Mouse (Mus musculus) heart, adult 2 months (tissue): ENCODE results near the gene Gnao1. TPM values are rescaled to one million over a fixed set of nuclear protein-coding genes. Genes with fewer than 3 reads are reported as not detected.

Experiments used
- DNase-seq, 2 experiments: peaks; one replicate each; pipeline ENCODE4 v3.0.0; 2021
- H3K27ac ChIP-seq: fragments of 200-600 bp; 2 replicates; pipeline ENCODE4 v1.8.1; 2022
- H3K27me3 ChIP-seq: fragments of 200-500 bp; 2 replicates; pipeline ENCODE4 v1.6.1; 2012; ENCODE audit warnings: mild to moderate bottlenecking, low read length, inconsistent platforms, mixed read lengths; ENCODE audit not compliant: control insufficient read depth, insufficient read depth
- H3K36me3 ChIP-seq: fragments of 200-500 bp; 2 replicates; pipeline ENCODE4 v1.6.1; 2012; ENCODE audit warnings: low read length, inconsistent platforms; ENCODE audit not compliant: control insufficient read depth, insufficient read depth
- H3K4me1 ChIP-seq: fragments of 200-500 bp; 2 replicates; pipeline ENCODE4 v1.6.1; 2011; ENCODE audit warnings: low read length; ENCODE audit not compliant: control insufficient read depth, insufficient read depth
- H3K4me3 ChIP-seq: fragments of 200-600 bp; 2 replicates; pipeline ENCODE4 v1.8.1; 2022
- H3K79me2 ChIP-seq: fragments of 200-500 bp; replicated peaks from 2 replicates; pipeline ENCODE4 v1.6.1; 2012; ENCODE audit warnings: mild to moderate bottlenecking, inconsistent platforms, low read length, moderate library complexity, mixed read lengths; ENCODE audit not compliant: control insufficient read depth, insufficient read depth
- H3K9ac ChIP-seq: fragments of 200-500 bp; 2 replicates; pipeline ENCODE4 v1.6.1; 2012; ENCODE audit warnings: low read depth, mild to moderate bottlenecking, control low read depth, inconsistent platforms, low read length, mixed read lengths
- CTCF ChIP-seq: fragments of 200-600 bp; IDR thresholded peaks from 2 replicates; pipeline ENCODE4 v1.8.1; 2022; ENCODE audit warnings: antibody characterized with exemption, mild to moderate bottlenecking, moderate library complexity
- EP300 ChIP-seq: fragments of 200-500 bp; IDR thresholded peaks from 2 replicates; pipeline ENCODE4 v1.6.1; 2011; ENCODE audit warnings: low read depth, low read length, control low read depth; ENCODE audit not compliant: insufficient read depth
- POLR2A ChIP-seq: fragments of 200-500 bp; IDR thresholded peaks from 2 replicates; pipeline ENCODE4 v1.6.1; 2011; ENCODE audit warnings: mild to moderate bottlenecking, low read depth, low read length, control low read depth; ENCODE audit not compliant: insufficient read depth
- WGBS: fragments of 180-500 bp; shearing (Covaris S2); methylation state at CpG from one replicate; pipeline ENCODE4 v1.1.7; 2018; 5-methylcytosine and 5-hydroxymethylcytosine counted together
- intact Hi-C: fragments of 180-260 bp; cut with DNase I; formaldehyde crosslinking; loops from one replicate; pipeline ENCODE4 v1.15.1; 2025
- polyA plus RNA-seq: library from polyadenylated mRNA; depleted of rRNA; stranded (reverse); fragments of >200 nt; gene quantifications from 2 replicates; pipeline ENCODE4 v1.2.3, GENCODE M21; 2012
- total RNA-seq, 2 experiments: library from RNA; stranded (reverse); gene quantifications; 2 replicates each; pipeline ENCODE4 v1.2.3; 2021

The Gnao1 gene
- total and polyA plus RNA-seq, 3 experiments: 22.4 to 28.3 (median 23.7) TPM

- Histone ChIP-seq H3K27me3 (no peaks in the 10 kb centered on the region), H3K9ac (no peak overlapping the region), H3K4me3 (no peak overlapping the region), H3K79me2 (no peaks in the 10 kb centered on the region), H3K27ac (no peak overlapping the region), H3K4me1 (peaks cover 3% of the 10 kb centered on the region), H3K36me3 (no peaks in the 10 kb centered on the region)
- no peak for TF ChIP-seq POLR2A
- no peak for TF ChIP-seq CTCF
- TF ChIP-seq EP300: no peak
- no peak for DNase-seq
- WGBS: 82% methylated on average over 4 of the region's 4 CpGs
- intact Hi-C loops: no loop called here
Observed at GRCm38 (mm10) chr8:93860020-93860419, 50.3 kb downstream of the Gnao1 start.

GRCm38 (mm10) chr8:93864064-93864463, 54.3 kb downstream of the Gnao1 start:
- no peak overlapping the region for H3K4me3 ChIP-seq
- no peak overlapping the region for H3K27ac ChIP-seq
- H3K4me1 ChIP-seq: peaks cover 4% of the 10 kb centered on the region; the same call in 1 of the 2 replicates
- no peak for DNase-seq
- H3K9ac ChIP-seq: no peak overlapping the region
- no peaks in the 10 kb centered on the region for H3K36me3 ChIP-seq
- H3K27me3 ChIP-seq: no peaks in the 10 kb centered on the region
- TF ChIP-seq CTCF: no peak
- TF ChIP-seq POLR2A: no peak
- no peak for TF ChIP-seq EP300
- intact Hi-C loops: no loop called here
- 74% methylated on average over 7 of the region's 7 CpGs for WGBS
- no peaks in the 10 kb centered on the region for H3K79me2 ChIP-seq

- no peak for DNase-seq
- peaks cover 10% of the 10 kb centered on the region for H3K4me1 ChIP-seq
- intact Hi-C loops: no loop called here
- H3K27ac ChIP-seq: no peak overlapping the region
- no peak overlapping the region for H3K9ac ChIP-seq
- TF ChIP-seq POLR2A (no peak), CTCF (no peak), EP300 (no peak)
- 82% methylated on average over 7 of the region's 7 CpGs for WGBS
- no peak overlapping the region for H3K4me3 ChIP-seq
- H3K79me2 ChIP-seq: no peaks in the 10 kb centered on the region
- peaks cover 2% of the 10 kb centered on the region; the same call in 1 of the 2 replicates for H3K36me3 ChIP-seq
- no peaks in the 10 kb centered on the region for H3K27me3 ChIP-seq
Observed at GRCm38 (mm10) chr8:93866271-93866670, 56.5 kb downstream of the Gnao1 start.

GRCm38 (mm10) chr8:93868486-93869221, 58.9 kb downstream of the Gnao1 start:
- peak overlapping the region; percentile 55 for H3K27ac ChIP-seq
- no peak overlapping the region for H3K9ac ChIP-seq
- intact Hi-C loops: no loop called here
- TF ChIP-seq CTCF (no peak), EP300 (no peak; the same call in 1 of the 2 replicates), POLR2A (no peak)
- H3K4me1 ChIP-seq: peaks cover 11% of the 10 kb centered on the region
- 44% methylated on average over 5 of the region's 5 CpGs for WGBS
- no peak overlapping the region for H3K4me3 ChIP-seq
- no peaks in the 10 kb centered on the region for H3K27me3 ChIP-seq
- DNase-seq: peak in 1 of 2 experiments; percentile 60
- H3K36me3 ChIP-seq: peaks cover 4% of the 10 kb centered on the region; the same call in 1 of the 2 replicates
- H3K79me2 ChIP-seq: no peaks in the 10 kb centered on the region

GRCm38 (mm10) chr8:93871275-93871674, 61.5 kb downstream of the Gnao1 start:
- WGBS: 32% methylated on average over 5 of the region's 5 CpGs
- Histone ChIP-seq H3K79me2 (no peaks in the 10 kb centered on the region), H3K27me3 (no peaks in the 10 kb centered on the region), H3K4me1 (peaks cover 10% of the 10 kb centered on the region), H3K4me3 (no peak overlapping the region), H3K9ac (no peak overlapping the region), H3K27ac (peak overlapping the region; percentile 72), H3K36me3 (peaks cover 4% of the 10 kb centered on the region; the same call in 1 of the 2 replicates)
- intact Hi-C loops: no loop called here
- DNase-seq: peak in 1 of 2 experiments; percentile 74
- TF ChIP-seq EP300 (peak; percentile 88), POLR2A (no peak), CTCF (no peak)

GRCm38 (mm10) chr8:93878396-93878795, 68.6 kb downstream of the Gnao1 start:
- DNase-seq: no peak
- H3K79me2 ChIP-seq: no peaks in the 10 kb centered on the region
- H3K9ac ChIP-seq: no peak overlapping the region
- WGBS: 83% methylated on average over 4 of the region's 4 CpGs
- TF ChIP-seq EP300 (no peak), CTCF (no peak), POLR2A (no peak)
- H3K27ac ChIP-seq: no peak overlapping the region
- H3K4me3 ChIP-seq: no peak overlapping the region
- H3K27me3 ChIP-seq: no peaks in the 10 kb centered on the region
- H3K4me1 ChIP-seq: peaks cover 3% of the 10 kb centered on the region
- H3K36me3 ChIP-seq: no peaks in the 10 kb centered on the region
- intact Hi-C loops: no loop called here
